Mouse (Mus musculus): ENCODE measurements at regions not wholly inside any gene's neighbourhood (a gene's known extent, or its start where the extent isn't known, plus 50 kb on each side); places are given as distances from the start of the nearest gene placed in this dataset.

- Histone ChIP-seq H3K27ac (ENCODE audit: control insufficient read depth, low read depth, low read length) (no peak overlapping the region), H3K9me3 (replicated peaks; ENCODE audit: insufficient read depth, low read length) (no peaks in the 10 kb centered on the region), H3K36me3 (ENCODE audit: control insufficient read depth in 1 of 2, insufficient read depth in 2 of 2, low read length in 2 of 2) (no peaks in the 10 kb centered on the region), H3K27me3 (ENCODE audit: control insufficient read depth in 1 of 2, insufficient read depth in 2 of 2, low read length in 2 of 2) (no peaks in the 10 kb centered on the region), H3K79me2 (ENCODE audit: control insufficient read depth, insufficient read depth, low read length, poor library complexity) (no peaks in the 10 kb centered on the region), H3K4me3 (ENCODE audit: control insufficient read depth in 1 of 2, insufficient read depth in 1 of 2, low read depth in 2 of 2, low read length in 2 of 2) (no peak overlapping the region), H3K4me1 (ENCODE audit: control insufficient read depth in 1 of 2, insufficient read depth in 2 of 2, low read length in 2 of 2) (no peaks in the 10 kb centered on the region), H3K9ac (ENCODE audit: control insufficient read depth, low read depth, low read length, poor library complexity, severe bottlenecking) (no peak overlapping the region)
- no peak for DNase-seq (ENCODE audit: low read depth, low spot score)
- no peak for TF ChIP-seq ELF1 (IDR thresholded peaks at IDR 0.05; ENCODE audit: low read depth, low read length)
- TF ChIP-seq MEF2A (IDR thresholded peaks at IDR 0.05; ENCODE audit: extremely low read depth, insufficient replicate concordance, low read depth, low read length, poor library complexity, severe bottlenecking): no peak
- no peak for TF ChIP-seq RAD21 (IDR thresholded peaks at IDR 0.05; ENCODE audit: low read depth, low read length)
- no peak for TF ChIP-seq MXI1 (IDR thresholded peaks at IDR 0.05; ENCODE audit: low read depth, low read length)
- no peak for TF ChIP-seq MYC (IDR thresholded peaks at IDR 0.05; ENCODE audit: low read depth, low read length)
- no peak for TF ChIP-seq NELFE (IDR thresholded peaks at IDR 0.05; ENCODE audit: low read depth, low read length)
- no peak for TF ChIP-seq MYB (IDR thresholded peaks at IDR 0.05; ENCODE audit: low read depth, low read length)
- TF ChIP-seq ZKSCAN1 (IDR thresholded peaks at IDR 0.05; ENCODE audit: low read depth, low read length): no peak
- no peak for TF ChIP-seq MAZ (IDR thresholded peaks at IDR 0.05; ENCODE audit: low read depth, low read length)
- TF ChIP-seq GATA1 (IDR thresholded peaks at IDR 0.05; ENCODE audit: low read depth, low read length): no peak
- no peak for TF ChIP-seq RCOR1 (IDR thresholded peaks at IDR 0.05; ENCODE audit: low read depth, low read length)
- no peak for TF ChIP-seq KAT2A (conservative IDR thresholded peaks at IDR 0.05; ENCODE audit: low read depth, low read length)
- TF ChIP-seq USF1 (IDR thresholded peaks at IDR 0.05; ENCODE audit: low read depth, low read length): no peak
- TF ChIP-seq E2F4 (IDR thresholded peaks at IDR 0.05; ENCODE audit: borderline replicate concordance, low read depth, low read length): no peak
- no peak for TF ChIP-seq GABPA (IDR thresholded peaks at IDR 0.05; ENCODE audit: low read depth, low read length)
- no peak for TF ChIP-seq CTCF (IDR thresholded peaks at IDR 0.05 in 2 of 3, conservative IDR thresholded peaks at IDR 0.05 in 1 of 3; ENCODE audit: control insufficient read depth in 1 of 3, insufficient read depth in 1 of 3, low read depth in 2 of 3, low read length in 3 of 3, poor library complexity in 1 of 3, severe bottlenecking in 1 of 3)
These were observed 398.7 kb upstream of the Zfp960 start for GRCm38 (mm10) chr17:16665253-16665652.

GRCm38 (mm10) chr17:16667606-16668005 lies 396.3 kb upstream of the Zfp960 start:
- no peaks in the 10 kb centered on the region for H3K4me1 ChIP-seq (ENCODE audit: control insufficient read depth in 1 of 2, insufficient read depth in 2 of 2, low read length in 2 of 2)
- DNase-seq (ENCODE audit: low read depth, low spot score): no peak
- H3K4me3 ChIP-seq (ENCODE audit: control insufficient read depth in 1 of 2, insufficient read depth in 1 of 2, low read depth in 2 of 2, low read length in 2 of 2): no peak overlapping the region
- no peaks in the 10 kb centered on the region for H3K36me3 ChIP-seq (ENCODE audit: control insufficient read depth in 1 of 2, insufficient read depth in 2 of 2, low read length in 2 of 2)
- H3K27me3 ChIP-seq (ENCODE audit: control insufficient read depth in 1 of 2, insufficient read depth in 2 of 2, low read length in 2 of 2): no peaks in the 10 kb centered on the region
- H3K9ac ChIP-seq (ENCODE audit: control insufficient read depth, low read depth, low read length, poor library complexity, severe bottlenecking): no peak overlapping the region
- TF ChIP-seq SIN3A (IDR thresholded peaks at IDR 0.05; ENCODE audit: low read length) (no peak), SMC3 (IDR thresholded peaks at IDR 0.05; ENCODE audit: low read depth, low read length) (peak; percentile 30), MXI1 (IDR thresholded peaks at IDR 0.05; ENCODE audit: low read depth, low read length) (no peak), MAFK (IDR thresholded peaks at IDR 0.05; ENCODE audit: borderline replicate concordance, low read depth, low read length) (no peak), RAD21 (IDR thresholded peaks at IDR 0.05; ENCODE audit: low read depth, low read length) (peak; percentile 37), TCF12 (IDR thresholded peaks at IDR 0.05; ENCODE audit: low read depth, low read length) (no peak), RCOR1 (IDR thresholded peaks at IDR 0.05; ENCODE audit: low read depth, low read length) (no peak), USF2 (IDR thresholded peaks at IDR 0.05; ENCODE audit: borderline replicate concordance in 1 of 2, insufficient read depth in 1 of 2, low read depth in 1 of 2, low read length in 2 of 2) (no peak), EP300 (IDR thresholded peaks at IDR 0.05; ENCODE audit: low read depth in 1 of 2, low read length in 2 of 2) (no peak), CTCF (IDR thresholded peaks at IDR 0.05 in 2 of 3, conservative IDR thresholded peaks at IDR 0.05 in 1 of 3; ENCODE audit: control insufficient read depth in 1 of 3, insufficient read depth in 1 of 3, low read depth in 2 of 3, low read length in 3 of 3, poor library complexity in 1 of 3, severe bottlenecking in 1 of 3) (peak in 1 of 3 experiments; percentile 22; a peak in 2 of 6 replicates), ZC3H11A (IDR thresholded peaks at IDR 0.05; ENCODE audit: low read depth, low read length) (peak; percentile 13; the same call in 1 of the 2 replicates)
- no peaks in the 10 kb centered on the region for H3K79me2 ChIP-seq (ENCODE audit: control insufficient read depth, insufficient read depth, low read length, poor library complexity)
- no peak overlapping the region for H3K27ac ChIP-seq (ENCODE audit: control insufficient read depth, low read depth, low read length)
- no peaks in the 10 kb centered on the region for H3K9me3 ChIP-seq (replicated peaks; ENCODE audit: insufficient read depth, low read length)

All from MEL (cell line).